Mouse (Mus musculus) limb, embryonic 11.5 days (tissue): Measurements from ENCODE around the gene Shb. TPM values are rescaled to one million over a fixed set of nuclear protein-coding genes. Genes with fewer than 3 reads are reported as not detected.
A peak's percentile ranks its signal among the peaks of the same experiment; 100 is the strongest.

Source experiments
- ATAC-seq: fragments of 200-750 bp; cut with Nextera tagmentation; 2 replicates; pipeline ENCODE4 v1.8.0; 2017; ENCODE audit warnings: low read depth; ENCODE audit not compliant: insufficient number of reproducible peaks, low FRiP score, low TSS enrichment
- DNase-seq: peaks from one replicate; pipeline ENCODE4 v3.0.0-alpha.2; 2015; ENCODE audit warnings: low spot score
- H3K27ac ChIP-seq: fragments of 300-500 bp; sonication (generic); replicated peaks from 2 replicates; pipeline ENCODE4 v1.5.1; 2014; ENCODE audit warnings: low read depth, mild to moderate bottlenecking, low read length
- H3K27me3 ChIP-seq: fragments of 300-500 bp; sonication (generic); 2 replicates; pipeline ENCODE4 v1.6.1; 2014; ENCODE audit warnings: mild to moderate bottlenecking, low read length, mixed read lengths; ENCODE audit not compliant: control insufficient read depth, insufficient read depth
- H3K36me3 ChIP-seq: fragments of 300-500 bp; sonication (generic); 2 replicates; pipeline ENCODE4 v1.6.1; 2014; ENCODE audit warnings: mild to moderate bottlenecking, low read length, moderate library complexity, mixed read lengths; ENCODE audit not compliant: control insufficient read depth, insufficient read depth
- H3K4me1 ChIP-seq: fragments of 300-500 bp; sonication (generic); 2 replicates; pipeline ENCODE4 v1.6.1; 2014; ENCODE audit warnings: low read length, mixed read lengths; ENCODE audit not compliant: control insufficient read depth, insufficient read depth
- H3K4me2 ChIP-seq: fragments of 300-500 bp; sonication (generic); 2 replicates; pipeline ENCODE4 v1.6.1; 2014; ENCODE audit warnings: low read depth, mild to moderate bottlenecking, moderate library complexity; ENCODE audit not compliant: severe bottlenecking
- H3K4me3 ChIP-seq: fragments of 300-500 bp; sonication (generic); 2 replicates; pipeline ENCODE4 v1.5.1; 2014; ENCODE audit warnings: low read depth, low read length
- H3K9ac ChIP-seq: fragments of 300-500 bp; sonication (generic); 2 replicates; pipeline ENCODE4 v1.6.1; 2014; ENCODE audit warnings: mild to moderate bottlenecking, low read length
- H3K9me3 ChIP-seq: fragments of 300-500 bp; sonication (generic); 2 replicates; pipeline ENCODE4 v1.6.1; 2016; ENCODE audit warnings: low read length; ENCODE audit not compliant: control insufficient read depth
- WGBS: fragments of 180-500 bp; shearing (Covaris S2); extraction: QIAGEN DNeasy Blood & Tissue Kit; methylation state at CpG from one replicate; pipeline ENCODE4 v1.1.7; 2014; 5-methylcytosine and 5-hydroxymethylcytosine counted together
- polyA plus RNA-seq: library from polyadenylated mRNA; unstranded; fragments of >200 nt; fragmentation: Nextera tagmentation; extraction: Ambion mirVana; gene quantifications from 2 replicates; pipeline ENCODE4 v1.2.1, GENCODE M21; 2014

The Shb gene
- polyA plus RNA-seq, 1 experiment from 2014 or later: 6.4 TPM

GRCm38 (mm10) chr4:45468507-45468906, 63.8 kb downstream of the Shb start:
- no peak overlapping the region for H3K27ac ChIP-seq
- H3K9me3 ChIP-seq: no peaks in the 10 kb centered on the region
- H3K36me3 ChIP-seq: no peaks in the 10 kb centered on the region; the same call in 1 of the 2 replicates
- 83% methylated on average over 6 of the region's 6 CpGs for WGBS
- H3K9ac ChIP-seq: no peak overlapping the region
- peaks cover 36% of the 10 kb centered on the region for H3K4me1 ChIP-seq
- ATAC-seq (no peak), DNase-seq (no peak)
- H3K4me3 ChIP-seq: no peak overlapping the region
- H3K27me3 ChIP-seq: no peaks in the 10 kb centered on the region
- H3K4me2 ChIP-seq: no peak overlapping the region

- no peaks in the 10 kb centered on the region for H3K27me3 ChIP-seq
- no peak for ATAC-seq
- H3K4me3 ChIP-seq: no peak overlapping the region
- no peak for DNase-seq
- H3K27ac ChIP-seq: no peak overlapping the region
- no peaks in the 10 kb centered on the region; the same call in 1 of the 2 replicates for H3K36me3 ChIP-seq
- no peak overlapping the region for H3K4me2 ChIP-seq
- peaks cover 25% of the 10 kb centered on the region for H3K4me1 ChIP-seq
- H3K9ac ChIP-seq: no peak overlapping the region
- 67% methylated on average over 12 of the region's 12 CpGs for WGBS
- no peaks in the 10 kb centered on the region for H3K9me3 ChIP-seq
Measured at GRCm38 (mm10) chr4:45467115-45467912, 65.0 kb downstream of the Shb start.

GRCm38 (mm10) chr4:45464941-45465340, 67.3 kb downstream of the Shb start:
- Histone ChIP-seq H3K27me3 (no peaks in the 10 kb centered on the region), H3K9ac (no peak overlapping the region; the same call in 1 of the 2 replicates), H3K9me3 (no peaks in the 10 kb centered on the region), H3K4me1 (peaks cover 30% of the 10 kb centered on the region), H3K4me2 (no peak overlapping the region), H3K36me3 (no peaks in the 10 kb centered on the region; the same call in 1 of the 2 replicates), H3K4me3 (no peak overlapping the region), H3K27ac (no peak overlapping the region)
- WGBS: 56% methylated on average over 9 of the region's 9 CpGs
- DNase-seq (no peak), ATAC-seq (no peak)

- H3K27ac ChIP-seq: no peak overlapping the region
- H3K4me3 ChIP-seq: no peak overlapping the region
- no peak for ATAC-seq
- DNase-seq: peak; percentile 35
- H3K9ac ChIP-seq: no peak overlapping the region; the same call in 1 of the 2 replicates
- H3K27me3 ChIP-seq: no peaks in the 10 kb centered on the region
- no peaks in the 10 kb centered on the region for H3K9me3 ChIP-seq
- no peak overlapping the region for H3K4me2 ChIP-seq
- H3K4me1 ChIP-seq: peaks cover 32% of the 10 kb centered on the region
- H3K36me3 ChIP-seq: no peaks in the 10 kb centered on the region; the same call in 1 of the 2 replicates
- 28% methylated on average over 12 of the region's 12 CpGs for WGBS
Measured at GRCm38 (mm10) chr4:45464528-45464927, 67.7 kb downstream of the Shb start.

GRCm38 (mm10) chr4:45464123-45464522, 68.1 kb downstream of the Shb start:
- no peak overlapping the region for H3K27ac ChIP-seq
- H3K27me3 ChIP-seq: no peaks in the 10 kb centered on the region
- WGBS: 88% methylated on average over 3 of the region's 3 CpGs
- no peaks in the 10 kb centered on the region; the same call in 1 of the 2 replicates for H3K36me3 ChIP-seq
- DNase-seq (no peak), ATAC-seq (no peak)
- no peak overlapping the region for H3K4me2 ChIP-seq
- H3K4me3 ChIP-seq: no peak overlapping the region
- H3K9ac ChIP-seq: no peak overlapping the region
- H3K9me3 ChIP-seq: no peaks in the 10 kb centered on the region
- peaks cover 34% of the 10 kb centered on the region for H3K4me1 ChIP-seq

- peaks cover 31% of the 10 kb centered on the region for H3K4me1 ChIP-seq
- H3K27ac ChIP-seq: no peak overlapping the region
Measured at GRCm38 (mm10) chr4:45462628-45463027, 69.6 kb downstream of the Shb start.

GRCm38 (mm10) chr4:45461661-45462060, 70.6 kb downstream of the Shb start:
- ATAC-seq (no peak), DNase-seq (no peak)
- Histone ChIP-seq H3K4me1 (peaks cover 29% of the 10 kb centered on the region), H3K9ac (no peak overlapping the region), H3K9me3 (no peaks in the 10 kb centered on the region), H3K36me3 (peaks cover 2% of the 10 kb centered on the region; the same call in 1 of the 2 replicates), H3K4me2 (no peak overlapping the region), H3K4me3 (no peak overlapping the region), H3K27ac (no peak overlapping the region), H3K27me3 (no peaks in the 10 kb centered on the region)
- 26% methylated on average over 7 of the region's 7 CpGs for WGBS

More at GRCm38 (mm10) chr4:45462628-45463027, 69.6 kb downstream of the Shb start:
- ATAC-seq (no peak), DNase-seq (no peak)
- H3K4me2 ChIP-seq: no peak overlapping the region
- no peak overlapping the region for H3K9ac ChIP-seq
- WGBS: 94% methylated on average over 5 of the region's 5 CpGs
- H3K27me3 ChIP-seq: no peaks in the 10 kb centered on the region
- no peaks in the 10 kb centered on the region for H3K9me3 ChIP-seq
- H3K36me3 ChIP-seq: peaks cover 2% of the 10 kb centered on the region; the same call in 1 of the 2 replicates
- no peak overlapping the region for H3K4me3 ChIP-seq

GRCm38 (mm10) chr4:45459375-45459774, 72.9 kb downstream of the Shb start:
- Histone ChIP-seq H3K4me3 (no peak overlapping the region), H3K9me3 (no peaks in the 10 kb centered on the region), H3K4me2 (no peak overlapping the region), H3K9ac (no peak overlapping the region), H3K36me3 (peaks cover 2% of the 10 kb centered on the region; the same call in 1 of the 2 replicates), H3K4me1 (peaks cover 25% of the 10 kb centered on the region), H3K27me3 (no peaks in the 10 kb centered on the region), H3K27ac (no peak overlapping the region)
- 66% methylated on average over 9 of the region's 9 CpGs for WGBS
- ATAC-seq: no peak
- no peak for DNase-seq
